Comparison of ENCODE assay signal across 8 mouse cellular contexts in genomic region chr8:80738046-80738387, GRCm38 (mm10). TPM values are rescaled to one million over a fixed set of nuclear protein-coding genes. Genes with fewer than 3 reads are reported as not detected.
DNase-seq lines count a peak whose midpoint lies in the region; ATAC-seq and TF ChIP-seq lines count a peak whose summit lies in the region.

No protein-coding gene starts in this region.

- peak overlapping the region; percentile 94 for H3K4me3 ChIP-seq in thymus, adult 2 months (ENCODE audit: control insufficient read depth, insufficient read depth, low read length)
- H3K4me3 ChIP-seq in erythroblast, embryonic 14.5 days (replicated peaks): peak overlapping the region; percentile 74
- H3K4me3 ChIP-seq in hindbrain, embryonic 10.5 days: peak overlapping the region; percentile 91
- H3K4me3 ChIP-seq in lung, postnatal 0 days (ENCODE audit: low read depth, low read length): peak overlapping the region; percentile 88

- H3K27ac ChIP-seq in thymus, adult 2 months (ENCODE audit: control insufficient read depth, insufficient read depth, low read length): no peak overlapping the region
- peak overlapping the region; percentile 98 for H3K27ac ChIP-seq in hindbrain, embryonic 10.5 days
- peak overlapping the region; percentile 93 for H3K27ac ChIP-seq in lung, postnatal 0 days (ENCODE audit: low read length)

- ATAC-seq in lung, postnatal 0 days: no peak

- no peak for TF ChIP-seq EP300 in lung, postnatal 0 days (IDR thresholded peaks at IDR 0.05)

- H3K36me3 ChIP-seq in thymus, adult 2 months (ENCODE audit: control insufficient read depth, insufficient read depth, low read length): peaks cover 15% of the 10 kb centered on the region; the same call in 1 of the 2 replicates
- H3K36me3 ChIP-seq in erythroblast, embryonic 14.5 days (ENCODE audit: control insufficient read depth): peaks cover 36% of the 10 kb centered on the region
- H3K36me3 ChIP-seq in hindbrain, embryonic 10.5 days: peaks cover 33% of the 10 kb centered on the region
- H3K36me3 ChIP-seq in lung, postnatal 0 days (ENCODE audit: insufficient read depth, low read length): peaks cover 2% of the 10 kb centered on the region; the same call in 1 of the 2 replicates

- H3K4me2 ChIP-seq in lung, postnatal 0 days (replicated peaks; ENCODE audit: low read depth, low read length): peak overlapping the region; percentile 80

- DNase-seq in thymus, adult 2 months: no peak
- no peak for DNase-seq in thymus, postnatal 36 days
- DNase-seq in hindbrain, embryonic 10.5 days (ENCODE audit: low spot score): no peak
- DNase-seq in lung, postnatal 0 days (ENCODE audit: low spot score): no peak
- no peak for DNase-seq in cerebellum, adult 9-10 months
- no peak for DNase-seq in cerebellum, adult 9-11 months
- DNase-seq in embryo, embryonic 9.5 days (ENCODE audit: extremely low spot score): no peak

- TF ChIP-seq CTCF in thymus, adult 2 months (IDR thresholded peaks at IDR 0.05; ENCODE audit: borderline replicate concordance, control insufficient read depth, extremely low read depth, insufficient read depth, low read length, poor library complexity): no peak
- TF ChIP-seq CTCF in lung, postnatal 0 days (IDR thresholded peaks at IDR 0.05): no peak

- peaks cover 2% of the 10 kb centered on the region; the same call in 1 of the 2 replicates for H3K9me3 ChIP-seq in erythroblast, embryonic 14.5 days (ENCODE audit: control insufficient read depth, low read length)
- no peaks in the 10 kb centered on the region for H3K9me3 ChIP-seq in hindbrain, embryonic 10.5 days
- no peaks in the 10 kb centered on the region for H3K9me3 ChIP-seq in lung, postnatal 0 days (ENCODE audit: low read length)

- H3K27me3 ChIP-seq in thymus, adult 2 months (ENCODE audit: control insufficient read depth, insufficient read depth, low read length): no peaks in the 10 kb centered on the region
- no peaks in the 10 kb centered on the region for H3K27me3 ChIP-seq in erythroblast, embryonic 14.5 days (ENCODE audit: control insufficient read depth)
- no peaks in the 10 kb centered on the region for H3K27me3 ChIP-seq in hindbrain, embryonic 10.5 days (ENCODE audit: insufficient read depth, poor library complexity, severe bottlenecking)
- no peaks in the 10 kb centered on the region for H3K27me3 ChIP-seq in lung, postnatal 0 days (replicated peaks; ENCODE audit: insufficient read depth, low read length)

- H3K9ac ChIP-seq in lung, postnatal 0 days (replicated peaks; ENCODE audit: low read depth): peak overlapping the region; percentile 83

- TF ChIP-seq POLR2A in thymus, adult 2 months (IDR thresholded peaks at IDR 0.05; ENCODE audit: control insufficient read depth, extremely low read depth, insufficient read depth, low read length, poor library complexity): no peak

- WGBS in thymus, adult 2 months: 2% methylated on average over 5 of the region's 5 CpGs
- WGBS in hindbrain, embryonic 10.5 days: under 1% methylated on average over 5 of the region's 5 CpGs
- 1% methylated on average over 5 of the region's 5 CpGs for WGBS in lung, postnatal 0 days

- peaks cover 8% of the 10 kb centered on the region for H3K4me1 ChIP-seq in thymus, adult 2 months (replicated peaks; ENCODE audit: control insufficient read depth, insufficient read depth, low read length)
- H3K4me1 ChIP-seq in erythroblast, embryonic 14.5 days (ENCODE audit: control insufficient read depth): peaks cover 22% of the 10 kb centered on the region
- H3K4me1 ChIP-seq in hindbrain, embryonic 10.5 days (replicated peaks): peaks cover 12% of the 10 kb centered on the region
- H3K4me1 ChIP-seq in lung, postnatal 0 days (ENCODE audit: insufficient read depth, low read depth, low read length): no peaks in the 10 kb centered on the region

RNA-seq across cellular contexts. Expression of gene Smarca5, which starts 1.3 kb away (rescaled TPM):
- polyA plus RNA-seq in thymus, adult 2 months (2012; rRNA removed): 14.9 and 29.3 TPM in 2 replicates
- 0.96 and 1.3 TPM in 2 replicates for polyA plus RNA-seq in erythroblast, embryonic 14.5 days (2012)
- 82.3 and 113 TPM in 2 replicates for polyA plus RNA-seq in hindbrain, embryonic 10.5 days (2016; fragmentation: Nextera tagmentation; extraction: Ambion mirVana)
- 28.7 and 35.5 TPM in 2 replicates for polyA plus RNA-seq in lung, postnatal 0 days (2015; fragmentation: Nextera tagmentation; extraction: Ambion mirVana)
